Mouse (Mus musculus): ENCODE results near the gene Mpi. TPM values are rescaled to one million over a fixed set of nuclear protein-coding genes. Genes with fewer than 3 reads are reported as not detected.
A peak's percentile ranks its signal among the peaks of the same experiment; 100 is the strongest.

Mpi gene
- polyA plus RNA-seq, 1 experiment from 2014 or later: 35.1 TPM

DNA sequence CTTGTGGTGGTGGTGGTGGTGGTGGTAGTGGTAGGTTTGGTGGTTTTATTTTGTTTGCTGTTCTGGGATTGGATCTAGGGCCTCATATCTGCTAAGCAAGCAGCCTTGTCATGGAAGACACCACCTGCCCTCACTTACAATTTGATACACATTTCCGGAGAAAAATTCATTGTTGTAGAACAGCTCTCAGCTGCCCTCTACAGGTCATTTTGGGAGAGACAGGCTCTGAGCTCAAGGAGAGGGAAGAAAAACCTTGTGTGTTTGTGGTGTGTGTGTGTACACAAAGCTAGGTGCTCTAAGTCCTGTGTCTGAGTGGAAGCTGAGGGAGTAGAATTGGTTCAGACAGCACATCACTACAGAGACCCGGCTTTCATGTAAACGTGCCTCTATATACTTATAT is 35.5 kb downstream of the Mpi start:
- H3K4me1 ChIP-seq (ENCODE audit: insufficient read depth): no peaks in the 10 kb centered on the region; the same call in 1 of the 2 replicates
- no peaks in the 10 kb centered on the region for H3K36me3 ChIP-seq (ENCODE audit: insufficient read depth)
- H3K4me2 ChIP-seq: no peak overlapping the region
- H3K4me3 ChIP-seq (ENCODE audit: low read depth, low read length): no peak overlapping the region
- no peak for ATAC-seq (ENCODE audit: insufficient read depth)
- H3K27ac ChIP-seq (ENCODE audit: low read depth): no peak overlapping the region
- H3K27me3 ChIP-seq (ENCODE audit: insufficient read depth, low read length): no peaks in the 10 kb centered on the region
- no peaks in the 10 kb centered on the region for H3K9me3 ChIP-seq (ENCODE audit: low read depth, low read length)
- WGBS: 3% methylated on average over 3 of the region's 3 CpGs
- TF ChIP-seq CTCF (IDR thresholded peaks at IDR 0.05; ENCODE audit: low read depth): peak; percentile 79
- peak; percentile 90 for DNase-seq
- H3K9ac ChIP-seq: no peak overlapping the region

DNA sequence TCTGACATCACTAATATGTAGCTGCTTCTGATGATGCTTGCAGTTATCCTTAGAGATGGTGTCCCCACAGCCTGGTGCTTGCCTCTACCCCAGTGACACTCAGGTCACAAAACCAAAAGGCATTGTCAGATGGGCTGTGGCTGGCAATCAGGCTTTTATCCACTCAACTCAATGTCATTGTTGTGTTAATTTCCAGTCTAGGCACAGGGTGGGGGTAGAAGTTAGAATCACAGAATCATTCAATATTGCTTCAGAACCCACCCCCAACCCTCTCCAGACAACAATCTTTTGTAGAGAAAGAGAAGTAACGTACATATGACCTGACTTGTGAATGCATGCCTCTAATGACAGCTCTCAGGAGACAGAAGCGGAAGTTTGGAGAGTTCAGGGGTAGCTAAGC is 42.0 kb downstream of the Mpi start:
- no peak for TF ChIP-seq CTCF (IDR thresholded peaks at IDR 0.05; ENCODE audit: low read depth)
- H3K4me1 ChIP-seq (ENCODE audit: insufficient read depth): 0 out of 2 replicates have a peak, but pooled peaks cover 4% of the 10 kb centered on the region
- no peak for ATAC-seq (ENCODE audit: insufficient read depth)
- H3K36me3 ChIP-seq (ENCODE audit: insufficient read depth): no peaks in the 10 kb centered on the region
- no peak for DNase-seq
- peaks cover 9% of the 10 kb centered on the region for H3K27me3 ChIP-seq (ENCODE audit: insufficient read depth, low read length)
- no peaks in the 10 kb centered on the region for H3K9me3 ChIP-seq (ENCODE audit: low read depth, low read length)
- no peak overlapping the region for H3K4me2 ChIP-seq
- H3K4me3 ChIP-seq (ENCODE audit: low read depth, low read length): no peak overlapping the region
- no peak overlapping the region for H3K9ac ChIP-seq
- WGBS: 65% methylated on average over 2 of the region's 2 CpGs
- no peak overlapping the region for H3K27ac ChIP-seq (ENCODE audit: low read depth)

DNA sequence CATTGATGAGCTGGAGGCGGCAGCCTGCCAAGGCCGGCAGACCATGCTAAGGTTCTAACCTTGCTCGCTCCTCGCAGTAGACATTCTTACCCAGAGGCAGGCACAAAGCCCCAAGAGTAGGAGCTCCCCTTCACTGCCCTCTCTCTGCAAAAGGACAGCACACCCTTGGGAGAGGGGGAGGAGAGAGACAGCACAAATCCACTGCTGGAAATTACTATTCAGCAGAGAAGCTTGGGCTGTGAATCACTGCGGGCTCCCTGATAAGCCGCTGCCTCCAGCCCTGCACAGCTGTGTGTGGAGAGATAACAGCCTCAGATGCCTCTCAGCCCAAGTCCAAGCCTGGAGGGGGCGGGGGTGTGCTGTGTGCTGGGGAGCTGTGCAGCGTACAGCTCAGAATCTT is 46.9 kb downstream of the Mpi start:
- Histone ChIP-seq H3K27me3 (ENCODE audit: insufficient read depth, low read length) (peaks cover 58% of the 10 kb centered on the region), H3K27ac (ENCODE audit: low read depth) (peak overlapping the region; percentile 32; the same call in 1 of the 2 replicates), H3K4me1 (ENCODE audit: insufficient read depth) (peaks cover 15% of the 10 kb centered on the region), H3K4me3 (ENCODE audit: low read depth, low read length) (no peak overlapping the region), H3K36me3 (ENCODE audit: insufficient read depth) (no peaks in the 10 kb centered on the region), H3K4me2 (peak overlapping the region; percentile 23), H3K9me3 (ENCODE audit: low read depth, low read length) (no peaks in the 10 kb centered on the region), H3K9ac (no peak overlapping the region; the same call in 1 of the 2 replicates)
- no peak for TF ChIP-seq CTCF (IDR thresholded peaks at IDR 0.05; ENCODE audit: low read depth)
- 2% methylated on average over 8 of the region's 8 CpGs for WGBS
- ATAC-seq (ENCODE audit: insufficient read depth): peak; percentile 88
- DNase-seq: peak; percentile 71

DNA sequence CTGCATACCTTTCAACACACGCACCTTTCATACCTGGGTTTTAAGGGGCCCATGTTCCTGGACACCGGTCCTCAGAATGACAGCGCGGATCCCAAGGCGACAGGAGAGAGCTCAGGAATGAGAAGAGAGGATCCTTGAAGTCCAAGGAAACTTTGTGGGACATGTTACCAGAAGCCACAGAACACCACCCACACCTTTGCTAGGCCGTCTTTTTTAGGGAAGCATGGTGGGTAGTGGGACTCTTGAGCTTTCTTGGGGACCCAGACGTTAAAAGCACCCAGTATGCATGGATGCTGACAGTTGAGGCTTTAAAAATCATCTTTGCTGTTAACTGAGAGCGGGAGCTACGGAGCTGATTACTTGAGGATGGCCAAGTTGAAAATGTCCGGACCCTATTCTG is 47.7 kb downstream of the Mpi start:
- Histone ChIP-seq H3K9ac (no peak overlapping the region), H3K4me1 (ENCODE audit: insufficient read depth) (peaks cover 15% of the 10 kb centered on the region), H3K9me3 (ENCODE audit: low read depth, low read length) (no peaks in the 10 kb centered on the region), H3K4me3 (ENCODE audit: low read depth, low read length) (peak overlapping the region; percentile 41; the same call in 1 of the 2 replicates), H3K36me3 (ENCODE audit: insufficient read depth) (no peaks in the 10 kb centered on the region), H3K27me3 (ENCODE audit: insufficient read depth, low read length) (peaks cover 65% of the 10 kb centered on the region), H3K27ac (ENCODE audit: low read depth) (no peak overlapping the region), H3K4me2 (peak overlapping the region; percentile 93; the same call in 1 of the 2 replicates)
- WGBS: 47% methylated on average over 10 of the region's 10 CpGs
- ATAC-seq (ENCODE audit: insufficient read depth) (no peak), DNase-seq (no peak)
- TF ChIP-seq CTCF (IDR thresholded peaks at IDR 0.05; ENCODE audit: low read depth): no peak

DNA sequence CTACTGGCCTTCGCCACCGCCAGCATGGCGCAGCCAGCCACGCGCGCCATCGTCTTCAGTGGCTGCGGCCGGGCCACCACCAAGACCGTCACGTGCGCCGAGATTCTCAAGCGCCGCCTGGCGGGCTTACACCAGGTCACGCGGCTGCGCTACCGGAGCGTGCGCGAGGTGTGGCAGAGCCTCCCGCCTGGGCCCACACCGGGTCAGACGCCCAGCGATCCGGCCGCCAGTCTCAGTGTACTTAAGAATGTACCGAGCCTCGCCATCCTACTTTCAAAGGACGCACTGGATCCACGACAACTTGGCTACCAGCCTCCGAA is 48.2 kb downstream of the Mpi start:
- Histone ChIP-seq H3K9ac (peak overlapping the region; percentile 46), H3K27ac (ENCODE audit: low read depth) (no peak overlapping the region), H3K4me1 (ENCODE audit: insufficient read depth) (peaks cover 15% of the 10 kb centered on the region), H3K36me3 (ENCODE audit: insufficient read depth) (no peaks in the 10 kb centered on the region), H3K9me3 (ENCODE audit: low read depth, low read length) (no peaks in the 10 kb centered on the region), H3K4me3 (ENCODE audit: low read depth, low read length) (peak overlapping the region; percentile 41), H3K27me3 (ENCODE audit: insufficient read depth, low read length) (peaks cover 69% of the 10 kb centered on the region), H3K4me2 (peak overlapping the region; percentile 93)
- ATAC-seq (ENCODE audit: insufficient read depth) (peak; percentile 63; the same call in 1 of the 2 replicates), DNase-seq (peak; percentile 72)
- peak; percentile 51; the same call in 1 of the 2 replicates for TF ChIP-seq CTCF (IDR thresholded peaks at IDR 0.05; ENCODE audit: low read depth)
- under 1% methylated on average over 34 of the region's 34 CpGs for WGBS

DNA sequence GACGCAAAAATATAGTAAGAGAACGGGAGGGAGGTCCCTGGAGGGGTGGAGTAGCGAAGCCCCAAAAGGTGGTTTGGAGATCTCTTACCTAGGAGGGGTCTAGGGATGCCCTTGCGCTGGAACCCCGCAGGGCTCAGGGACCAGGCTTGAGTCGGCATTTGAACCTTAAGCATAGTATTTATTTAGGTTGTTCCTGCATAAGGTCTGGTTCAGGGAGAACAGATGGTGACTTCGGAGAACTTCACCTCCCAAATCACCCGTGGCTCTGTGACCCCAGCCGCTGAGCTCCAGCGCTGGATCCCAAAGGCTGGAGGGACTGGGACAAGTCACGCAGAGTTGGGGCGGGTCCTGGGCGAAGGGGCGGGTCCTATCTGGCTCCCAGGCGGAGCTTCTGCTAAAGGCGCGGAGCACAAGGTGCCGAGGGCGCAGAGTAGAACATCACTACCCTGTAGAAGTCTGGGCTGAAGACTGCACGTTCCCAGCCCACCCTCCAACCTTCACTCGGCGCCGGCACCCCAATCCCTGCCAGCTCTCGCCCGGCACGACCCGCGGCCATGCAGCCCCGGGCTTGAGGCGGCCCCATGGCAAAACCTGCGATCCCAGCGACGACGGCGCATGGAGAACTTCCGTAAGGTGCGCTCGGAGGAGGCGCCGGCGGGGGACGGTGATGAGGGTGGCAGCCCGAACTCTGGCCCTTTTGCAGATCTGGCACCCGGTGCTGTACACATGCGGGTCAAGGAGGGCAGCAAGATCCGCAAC is 48.8 kb downstream of the Mpi start, which contains the start of gene Rpp25:
Rpp25 (plus strand) TSS at position 405 of the 759 bp plus-strand sequence.
- Histone ChIP-seq H3K4me3 (ENCODE audit: low read depth, low read length) (peak within 1 kb of the TSS; percentile 41), H3K27ac (ENCODE audit: low read depth) (no peak within 1 kb of the TSS), H3K27me3 (ENCODE audit: insufficient read depth, low read length) (peaks cover 71% of the 10 kb centered on the region), H3K4me2 (peak within 1 kb of the TSS; percentile 93), H3K36me3 (ENCODE audit: insufficient read depth) (no peaks in the 10 kb centered on the region), H3K9ac (peak within 1 kb of the TSS; percentile 46), H3K9me3 (ENCODE audit: low read depth, low read length) (no peaks in the 10 kb centered on the region), H3K4me1 (ENCODE audit: insufficient read depth) (peaks cover 15% of the 10 kb centered on the region)
- under 1% methylated on average over 46 of the region's 46 CpGs for WGBS
- DNase-seq (peak; percentile 64), ATAC-seq (ENCODE audit: insufficient read depth) (peak; percentile 64)
- no peak for TF ChIP-seq CTCF (IDR thresholded peaks at IDR 0.05; ENCODE audit: low read depth)

DNA sequence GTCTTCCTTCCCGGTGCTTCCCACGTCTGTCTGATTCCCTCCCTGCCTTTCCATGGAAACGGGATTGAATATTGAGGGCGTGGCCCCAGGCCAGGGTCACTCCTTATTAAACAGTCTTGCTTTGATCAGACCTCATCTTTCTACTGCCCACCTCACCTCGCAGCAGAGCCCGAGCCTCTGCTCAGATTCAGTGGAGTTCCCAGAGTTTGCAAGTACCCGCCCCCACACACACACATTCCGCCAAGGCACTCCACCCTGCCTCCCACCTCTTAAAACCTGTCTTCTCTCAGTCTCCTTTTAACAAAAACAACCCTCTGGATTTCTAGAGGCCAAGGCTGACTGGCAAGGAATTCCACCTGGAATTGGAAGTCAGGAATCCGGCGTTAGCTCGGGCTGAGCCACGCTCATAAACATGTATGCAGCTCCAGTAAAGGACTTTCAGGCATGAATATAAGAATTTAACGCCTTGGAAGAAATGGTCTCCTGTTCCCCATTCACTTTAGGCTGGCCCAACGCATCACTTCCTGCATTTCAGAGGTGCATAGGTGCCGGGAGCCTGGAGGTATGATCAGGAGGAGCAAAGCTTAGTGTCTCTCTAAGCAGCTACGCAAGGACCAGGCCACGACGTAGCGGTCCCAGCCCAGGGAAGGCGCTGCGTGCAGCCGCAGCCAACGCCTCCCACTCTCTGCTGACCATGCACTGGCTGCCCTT is 49.5 kb downstream of the Mpi start:
- Histone ChIP-seq H3K27ac (ENCODE audit: low read depth) (no peak overlapping the region), H3K9me3 (ENCODE audit: low read depth, low read length) (no peaks in the 10 kb centered on the region), H3K9ac (no peak overlapping the region), H3K4me3 (ENCODE audit: low read depth, low read length) (peak overlapping the region; percentile 41), H3K4me1 (ENCODE audit: insufficient read depth) (peaks cover 15% of the 10 kb centered on the region), H3K36me3 (ENCODE audit: insufficient read depth) (no peaks in the 10 kb centered on the region), H3K27me3 (ENCODE audit: insufficient read depth, low read length) (peaks cover 71% of the 10 kb centered on the region), H3K4me2 (peak overlapping the region; percentile 93)
- TF ChIP-seq CTCF (IDR thresholded peaks at IDR 0.05; ENCODE audit: low read depth): no peak
- 3% methylated on average over 23 of the region's 23 CpGs for WGBS
- no peak for DNase-seq
- ATAC-seq (ENCODE audit: insufficient read depth): 0 out of 2 replicates have a peak, but pooled peaks have one; percentile 7

Data from lung, embryonic 14.5 days (tissue).